Mouse (Mus musculus) limb, embryonic 14.5 days (tissue): Measurements from ENCODE around the gene Krt73. TPM values are rescaled to one million over a fixed set of nuclear protein-coding genes. Genes with fewer than 3 reads are reported as not detected.

Experiments used
- ATAC-seq: fragments of 200-750 bp; cut with Nextera tagmentation; 2 replicates; pipeline ENCODE4 v1.8.0; 2017; ENCODE audit warnings: low read depth, moderate number of reproducible peaks, moderate TSS enrichment; ENCODE audit not compliant: low FRiP score
- DNase-seq: peaks from one replicate; pipeline ENCODE4 v3.0.0-alpha.2; 2015; ENCODE audit warnings: low spot score
- H3K27ac ChIP-seq: fragments of 300-500 bp; sonication (generic); replicated peaks from 2 replicates; pipeline ENCODE4 v1.5.1; 2014; ENCODE audit warnings: low read depth, mild to moderate bottlenecking, low read length, moderate library complexity, mixed read lengths
- H3K27me3 ChIP-seq: fragments of 300-500 bp; sonication (generic); 2 replicates; pipeline ENCODE4 v1.6.1; 2014; ENCODE audit warnings: low read length, mixed read lengths; ENCODE audit not compliant: control insufficient read depth, insufficient read depth
- H3K36me3 ChIP-seq: fragments of 300-500 bp; sonication (generic); 2 replicates; pipeline ENCODE4 v1.6.1; 2014; ENCODE audit warnings: mild to moderate bottlenecking, low read length, moderate library complexity, mixed read lengths; ENCODE audit not compliant: control insufficient read depth, insufficient read depth
- H3K4me1 ChIP-seq: fragments of 300-500 bp; sonication (generic); 2 replicates; pipeline ENCODE4 v1.6.1; 2014; ENCODE audit warnings: antibody characterized with exemption, low read length, mixed read lengths; ENCODE audit not compliant: control insufficient read depth, insufficient read depth
- H3K4me2 ChIP-seq: fragments of 300-500 bp; sonication (generic); replicated peaks from 2 replicates; pipeline ENCODE4 v1.6.1; 2014; ENCODE audit warnings: low read depth, mild to moderate bottlenecking, low read length, moderate library complexity; ENCODE audit not compliant: severe bottlenecking
- H3K4me3 ChIP-seq: fragments of 300-500 bp; sonication (generic); replicated peaks from 2 replicates; pipeline ENCODE4 v1.5.1; 2014; ENCODE audit warnings: low read length
- H3K9ac ChIP-seq: fragments of 300-500 bp; sonication (generic); 2 replicates; pipeline ENCODE4 v1.6.1; 2014; ENCODE audit warnings: mild to moderate bottlenecking, low read depth, low read length, moderate library complexity; ENCODE audit not compliant: severe bottlenecking
- H3K9me3 ChIP-seq: fragments of 300-500 bp; sonication (generic); 2 replicates; pipeline ENCODE4 v1.6.1; 2016; ENCODE audit warnings: low read length; ENCODE audit not compliant: control insufficient read depth
- POLR2A ChIP-seq: fragments of 200-500 bp; IDR thresholded peaks from 2 replicates; pipeline ENCODE4 v1.8.0; 2012; ENCODE audit warnings: inconsistent platforms, mild to moderate bottlenecking, moderate library complexity, borderline replicate concordance; ENCODE audit not compliant: insufficient read depth, insufficient read length; ENCODE audit errors: extremely low read depth
- WGBS: fragments of 180-500 bp; shearing (Covaris S2); extraction: QIAGEN DNeasy Blood & Tissue Kit; methylation state at CpG from one replicate; pipeline ENCODE4 v1.1.7; 2014; 5-methylcytosine and 5-hydroxymethylcytosine counted together
- polyA plus RNA-seq, 2 experiments: library from polyadenylated mRNA; depleted of rRNA in 1 of 2; stranded (reverse) in 1 of 2; unstranded in 1 of 2; fragments of >200 nt; fragmentation: Nextera tagmentation in 1 of 2; extraction: Ambion mirVana in 1 of 2; gene quantifications; 2 replicates each; pipeline versions ENCODE4 v1.2.1 to v1.2.3; 2012 to 2014

Gene Krt73
- polyA plus RNA-seq, 2 experiments: 0.04 TPM; not detected in 1

- Histone ChIP-seq H3K4me2 (no peak overlapping the region), H3K9ac (no peak overlapping the region), H3K4me3 (no peak overlapping the region), H3K9me3 (no peaks in the 10 kb centered on the region), H3K4me1 (no peaks in the 10 kb centered on the region), H3K36me3 (no peaks in the 10 kb centered on the region), H3K27ac (no peak overlapping the region), H3K27me3 (no peaks in the 10 kb centered on the region)
- DNase-seq (no peak), ATAC-seq (no peak)
- 6% methylated on average over 3 of the region's 3 CpGs for WGBS
- no peak for TF ChIP-seq POLR2A
Observed at GRCm38 (mm10) chr15:101790867-101791266, 11.3 kb downstream of the Krt73 start.

GRCm38 (mm10) chr15:101786360-101786759 lies 15.8 kb downstream of the Krt73 start, which contains the start of gene Krt72:
Gene Krt72, minus strand, starts transcription at chr15:101786460.
- Histone ChIP-seq H3K27me3 (no peaks in the 10 kb centered on the region), H3K4me1 (no peaks in the 10 kb centered on the region), H3K4me2 (no peak within 1 kb of the TSS), H3K36me3 (no peaks in the 10 kb centered on the region), H3K9me3 (no peaks in the 10 kb centered on the region), H3K27ac (no peak within 1 kb of the TSS), H3K9ac (no peak within 1 kb of the TSS), H3K4me3 (no peak within 1 kb of the TSS)
- 87% methylated on average over 18 of the region's 18 CpGs for WGBS
- no peak for TF ChIP-seq POLR2A
- ATAC-seq (no peak), DNase-seq (no peak)

- Histone ChIP-seq H3K4me3 (no peak overlapping the region), H3K4me1 (no peaks in the 10 kb centered on the region), H3K4me2 (no peak overlapping the region), H3K36me3 (no peaks in the 10 kb centered on the region), H3K9ac (no peak overlapping the region), H3K9me3 (no peaks in the 10 kb centered on the region), H3K27me3 (no peaks in the 10 kb centered on the region), H3K27ac (no peak overlapping the region)
- DNase-seq (no peak), ATAC-seq (no peak)
- 75% methylated on average over 10 of the region's 10 CpGs for WGBS
- TF ChIP-seq POLR2A: no peak
Observed at GRCm38 (mm10) chr15:101773420-101773819, 28.7 kb downstream of the Krt73 start.

GRCm38 (mm10) chr15:101772711-101773081 lies 29.4 kb downstream of the Krt73 start:
- Histone ChIP-seq H3K4me3 (no peak overlapping the region), H3K36me3 (no peaks in the 10 kb centered on the region), H3K27ac (no peak overlapping the region), H3K27me3 (no peaks in the 10 kb centered on the region), H3K9me3 (no peaks in the 10 kb centered on the region), H3K4me1 (no peaks in the 10 kb centered on the region), H3K9ac (no peak overlapping the region), H3K4me2 (no peak overlapping the region)
- ATAC-seq (peak; percentile 71), DNase-seq (peak; percentile 87)
- no peak for TF ChIP-seq POLR2A
- 5% methylated on average over 5 of the region's 5 CpGs for WGBS

GRCm38 (mm10) chr15:101772080-101772710 lies 30.0 kb downstream of the Krt73 start:
- Histone ChIP-seq H3K9me3 (no peaks in the 10 kb centered on the region), H3K4me2 (no peak overlapping the region), H3K9ac (no peak overlapping the region), H3K36me3 (no peaks in the 10 kb centered on the region), H3K4me3 (no peak overlapping the region), H3K27ac (no peak overlapping the region), H3K4me1 (no peaks in the 10 kb centered on the region), H3K27me3 (no peaks in the 10 kb centered on the region)
- DNase-seq: peak; percentile 16
- 66% methylated on average over 5 of the region's 5 CpGs for WGBS
- TF ChIP-seq POLR2A: no peak
- ATAC-seq: no peak
